Mouse (Mus musculus) liver, postnatal 0 days (tissue): ENCODE results near the gene Frmd4b.

Experiments
- CTCF ChIP-seq: sonication (generic); IDR thresholded peaks from 2 replicates; pipeline ENCODE4 v1.5.1; 2016; ENCODE audit warnings: antibody characterized with exemption, low read depth
- EP300 ChIP-seq: IDR thresholded peaks from 2 replicates; pipeline ENCODE4 v1.6.1; 2016; ENCODE audit warnings: antibody characterized with exemption, low read depth, mild to moderate bottlenecking

DNA sequence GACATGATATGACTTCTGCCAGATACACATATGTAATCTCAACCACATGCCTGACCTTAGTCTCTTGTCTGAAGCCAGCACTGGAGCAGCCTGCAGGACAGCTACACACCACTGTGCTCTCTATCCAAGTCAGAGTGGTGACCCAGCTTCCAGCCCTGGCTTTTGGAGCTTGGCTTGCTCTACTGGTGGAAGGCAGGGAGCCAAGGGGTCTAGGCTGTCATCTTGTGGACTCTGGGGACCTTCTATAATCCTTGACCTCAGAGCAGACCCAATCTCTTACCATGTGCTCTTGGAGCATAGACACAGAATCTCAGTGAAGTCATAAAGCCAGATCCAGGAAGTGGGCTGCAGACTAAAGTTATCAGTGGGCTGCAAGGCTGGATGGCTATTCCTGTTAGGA, 30.7 kb downstream of the Frmd4b start:
- no peak for TF ChIP-seq CTCF
- no peak for TF ChIP-seq EP300
